Mouse (Mus musculus): ENCODE results near the gene Cln5. TPM values are rescaled to one million over a fixed set of nuclear protein-coding genes. Genes with fewer than 3 reads are reported as not detected.

Gene Cln5
- polyA plus RNA-seq, 1 experiment = 26.1 TPM

DNA sequence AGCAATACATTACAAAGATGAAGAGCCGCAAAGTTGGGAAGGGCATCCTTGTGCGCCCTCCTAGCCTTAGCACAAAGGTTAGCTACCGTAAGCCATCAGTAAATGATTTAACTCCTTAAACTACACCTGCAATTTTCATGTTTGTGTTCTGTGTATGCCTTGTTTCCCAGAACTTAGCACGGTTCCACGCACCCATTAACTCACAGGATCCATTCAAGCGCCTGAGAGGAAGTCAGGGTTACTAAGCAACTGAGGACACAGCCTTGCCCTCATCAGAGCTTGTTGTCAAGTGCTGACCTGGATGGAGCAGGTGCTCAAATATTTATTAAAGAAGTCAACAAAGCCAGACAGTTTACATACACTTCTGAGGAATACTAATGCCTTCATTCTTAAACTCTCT is 32.2 kb downstream of the Cln5 start:
- no peak for TF ChIP-seq CTCF (IDR thresholded peaks at IDR 0.05; ENCODE audit: insufficient read depth, low read length)
- no peak for TF ChIP-seq POLR2A (IDR thresholded peaks at IDR 0.05; ENCODE audit: borderline replicate concordance, extremely low read depth, low read depth, low read length)
- DNase-seq = no peak
- 46% methylated on average over 6 of the region's 6 CpGs for WGBS
- Histone ChIP-seq H3K4me3 (replicated peaks; ENCODE audit: extremely low read depth, low read depth, low read length) (no peak overlapping the region), H3K4me1 (ENCODE audit: control insufficient read depth, insufficient read depth, low read length) (0 out of 2 replicates have a peak, but pooled peaks cover 3% of the 10 kb centered on the region)

DNA sequence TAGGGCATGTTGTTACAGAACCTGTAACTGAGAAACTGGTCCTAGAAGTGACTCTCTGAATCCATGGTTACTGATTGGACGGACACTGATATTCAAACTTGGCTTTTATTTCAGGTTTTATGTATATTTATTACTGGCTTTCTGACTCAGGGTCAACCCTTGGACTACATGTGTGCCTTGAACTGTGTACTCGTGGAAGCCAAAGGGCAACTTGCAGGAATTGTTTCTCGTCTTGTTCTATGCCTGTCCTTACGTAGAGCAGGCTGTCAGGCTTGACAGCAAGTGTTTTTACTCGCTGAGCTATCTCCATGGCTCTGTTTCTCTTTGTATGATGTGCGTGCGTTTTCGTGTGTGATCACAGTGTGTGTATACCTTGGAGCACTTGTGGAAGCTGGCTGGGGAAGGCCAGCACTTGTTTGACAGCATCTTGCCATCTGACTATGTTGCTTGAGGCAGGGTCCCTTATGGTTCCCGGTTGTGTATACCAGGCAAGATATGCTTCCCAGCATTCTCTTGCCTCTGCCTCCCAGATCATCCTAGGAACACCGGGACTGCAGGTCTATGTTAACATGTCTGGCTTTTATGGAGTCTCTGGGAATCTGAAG is 32.8 kb downstream of the Cln5 start:
- DNase-seq = no peak
- H3K4me1 ChIP-seq (ENCODE audit: control insufficient read depth, insufficient read depth, low read length) = no peaks in the 10 kb centered on the region
- no peak for TF ChIP-seq POLR2A (IDR thresholded peaks at IDR 0.05; ENCODE audit: borderline replicate concordance, extremely low read depth, low read depth, low read length)
- no peak for TF ChIP-seq CTCF (IDR thresholded peaks at IDR 0.05; ENCODE audit: insufficient read depth, low read length)
- WGBS = 53% methylated on average over 10 of the region's 10 CpGs
- H3K4me3 ChIP-seq (replicated peaks; ENCODE audit: extremely low read depth, low read depth, low read length) = no peak overlapping the region

GRCm38 (mm10) chr14:103106301-103106700 is 36.3 kb downstream of the Cln5 start:
- 94% methylated on average over 2 of the region's 2 CpGs for WGBS
- DNase-seq = no peak
- TF ChIP-seq CTCF (IDR thresholded peaks at IDR 0.05; ENCODE audit: insufficient read depth, low read length) (no peak), POLR2A (IDR thresholded peaks at IDR 0.05; ENCODE audit: borderline replicate concordance, extremely low read depth, low read depth, low read length) (no peak)
- Histone ChIP-seq H3K4me1 (ENCODE audit: control insufficient read depth, insufficient read depth, low read length) (no peaks in the 10 kb centered on the region), H3K4me3 (replicated peaks; ENCODE audit: extremely low read depth, low read depth, low read length) (no peak overlapping the region)

DNA sequence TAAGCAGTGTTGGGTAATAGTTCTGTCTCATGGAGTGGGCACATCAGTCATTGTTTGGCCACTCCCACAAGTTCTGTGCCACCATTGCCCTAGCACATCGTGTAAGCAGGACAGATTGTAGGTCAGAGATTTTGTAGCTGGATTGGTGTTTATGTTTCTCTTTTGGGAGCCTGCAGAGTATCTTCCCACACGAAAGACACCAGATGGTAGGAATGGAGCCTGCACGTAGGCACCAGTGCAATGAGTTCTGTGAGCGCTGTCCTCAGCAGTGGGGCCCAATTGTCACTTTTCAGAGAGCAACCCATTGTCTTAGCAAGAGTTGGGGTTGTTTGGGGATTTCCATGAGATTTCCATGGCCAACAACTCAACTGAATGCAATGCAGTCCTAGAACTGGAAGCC is 40.0 kb downstream of the Cln5 start:
- 86% methylated on average over 4 of the region's 4 CpGs for WGBS
- no peak overlapping the region for H3K4me3 ChIP-seq (replicated peaks; ENCODE audit: extremely low read depth, low read depth, low read length)
- TF ChIP-seq POLR2A (IDR thresholded peaks at IDR 0.05; ENCODE audit: borderline replicate concordance, extremely low read depth, low read depth, low read length) (no peak), CTCF (IDR thresholded peaks at IDR 0.05; ENCODE audit: insufficient read depth, low read length) (no peak)
- no peak for DNase-seq
- H3K4me1 ChIP-seq (ENCODE audit: control insufficient read depth, insufficient read depth, low read length) = no peaks in the 10 kb centered on the region

GRCm38 (mm10) chr14:103112606-103113363 is 42.8 kb downstream of the Cln5 start:
- WGBS = 91% methylated on average over 3 of the region's 3 CpGs
- DNase-seq = no peak

GRCm38 (mm10) chr14:103114994-103115670 is 45.1 kb downstream of the Cln5 start:
- TF ChIP-seq CTCF (IDR thresholded peaks at IDR 0.05; ENCODE audit: insufficient read depth, low read length) = no peak
- no peak for TF ChIP-seq POLR2A (IDR thresholded peaks at IDR 0.05; ENCODE audit: borderline replicate concordance, extremely low read depth, low read depth, low read length)
- H3K4me3 ChIP-seq (replicated peaks; ENCODE audit: extremely low read depth, low read depth, low read length) = no peak overlapping the region
- no peaks in the 10 kb centered on the region for H3K4me1 ChIP-seq (ENCODE audit: control insufficient read depth, insufficient read depth, low read length)
- WGBS = 98% methylated on average over 3 of the region's 3 CpGs
- no peak for DNase-seq

More at GRCm38 (mm10) chr14:103112606-103113363, 42.8 kb downstream of the Cln5 start:
- TF ChIP-seq POLR2A (IDR thresholded peaks at IDR 0.05; ENCODE audit: borderline replicate concordance, extremely low read depth, low read depth, low read length) (no peak), CTCF (IDR thresholded peaks at IDR 0.05; ENCODE audit: insufficient read depth, low read length) (no peak)
- Histone ChIP-seq H3K4me1 (ENCODE audit: control insufficient read depth, insufficient read depth, low read length) (no peaks in the 10 kb centered on the region), H3K4me3 (replicated peaks; ENCODE audit: extremely low read depth, low read depth, low read length) (no peak overlapping the region)

DNA sequence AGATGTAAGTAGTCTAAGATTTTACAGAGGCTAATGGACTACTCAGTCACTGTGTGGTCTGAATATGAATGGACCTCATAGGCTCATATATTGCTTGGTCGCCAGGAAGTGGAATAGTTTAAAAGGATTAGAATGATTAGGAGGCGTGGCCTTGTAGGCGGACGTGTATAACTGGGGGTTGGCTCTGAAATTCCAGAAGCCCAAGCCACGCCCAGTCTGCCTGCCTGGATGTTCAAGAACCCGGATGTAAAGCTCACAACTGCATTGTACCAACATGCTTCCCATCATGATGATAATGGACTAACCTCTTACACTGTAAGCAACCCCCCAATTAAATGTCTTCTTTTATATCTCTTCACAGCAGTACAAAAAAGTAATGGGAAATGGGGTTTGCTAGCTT is 55.7 kb downstream of the Cln5 start:
- WGBS = 80% methylated on average over 6 of the region's 6 CpGs
- no peak overlapping the region for H3K4me3 ChIP-seq (replicated peaks; ENCODE audit: extremely low read depth, low read depth, low read length)
- DNase-seq = no peak
- TF ChIP-seq CTCF (IDR thresholded peaks at IDR 0.05; ENCODE audit: insufficient read depth, low read length) (no peak), POLR2A (IDR thresholded peaks at IDR 0.05; ENCODE audit: borderline replicate concordance, extremely low read depth, low read depth, low read length) (no peak)
- no peaks in the 10 kb centered on the region for H3K4me1 ChIP-seq (ENCODE audit: control insufficient read depth, insufficient read depth, low read length)

Other genes with a start within 250 kb of the Cln5 start
- gene Kctd12, start 87.6 kb upstream of the Cln5 start, polyA plus RNA-seq (2012; rRNA removed) = 25.9 and 39.0 TPM in 2 replicates
- 0.03 and 0.15 TPM in 2 replicates for gene Acod1, start 23.2 kb upstream of the Cln5 start, polyA plus RNA-seq (2012; rRNA removed)
- 82.7 and 123 TPM in 2 replicates for gene Fbxl3, start 29.4 kb downstream of the Cln5 start, polyA plus RNA-seq (2012; rRNA removed)

Data from lung, adult 2 months (tissue).